Comparison of ENCODE assay signal across 8 mouse cellular contexts in the genomic region with DNA sequence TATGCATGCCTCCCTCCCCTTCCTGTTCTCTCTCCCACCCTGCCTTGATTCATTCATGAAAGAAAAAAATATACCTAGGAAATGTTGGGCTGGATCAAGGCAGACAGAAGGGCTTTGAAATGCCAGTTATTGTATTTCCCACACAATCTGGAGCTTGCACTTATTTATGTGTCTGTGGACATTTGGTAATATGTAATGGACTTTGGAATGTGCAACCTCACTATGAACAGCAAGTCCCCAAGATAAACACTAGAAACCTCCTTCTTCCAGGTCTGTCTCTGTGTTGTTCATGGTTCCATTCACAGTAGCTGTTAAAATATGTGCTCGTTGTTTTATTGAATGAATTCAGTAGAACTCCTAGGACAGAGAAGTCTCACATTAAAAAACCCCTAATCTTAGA.
"Had no signal": no experiment of that assay in that cellular context is flagged by ENCODE, and none has a peak within 500 bp of the region (broad histone marks: within the 10 kb centered on the region; RNA-seq: fewer than 3 reads in every experiment).

No protein-coding gene starts in this region.

- H3K27ac ChIP-seq: liver, embryonic 15.5 days; lung, embryonic 15.5 days; macrophage; neural tube, embryonic 12.5 days; stomach, embryonic 15.5 days; stomach, postnatal 0 days had no signal

- H3K27me3 ChIP-seq: liver, embryonic 15.5 days; lung, embryonic 15.5 days; megakaryocyte, embryonic 14.5 days; midbrain, embryonic 12.5 days; neural tube, embryonic 12.5 days; stomach, embryonic 15.5 days had no signal

- H3K4me2 ChIP-seq: liver, embryonic 15.5 days; lung, embryonic 15.5 days; midbrain, embryonic 12.5 days; neural tube, embryonic 12.5 days; stomach, embryonic 15.5 days had no signal

- H3K36me3 ChIP-seq: liver, embryonic 15.5 days; lung, embryonic 15.5 days; midbrain, embryonic 12.5 days; neural tube, embryonic 12.5 days; stomach, embryonic 15.5 days had no signal

- H3K4me3 ChIP-seq: liver, embryonic 15.5 days; lung, embryonic 15.5 days; midbrain, embryonic 12.5 days; neural tube, embryonic 12.5 days; stomach, embryonic 15.5 days had no signal

- H3K9me3 ChIP-seq: liver, embryonic 15.5 days; lung, embryonic 15.5 days; midbrain, embryonic 12.5 days; neural tube, embryonic 12.5 days; stomach, embryonic 15.5 days had no signal

- H3K9ac ChIP-seq: liver, embryonic 15.5 days; lung, embryonic 15.5 days; midbrain, embryonic 12.5 days; neural tube, embryonic 12.5 days; stomach, embryonic 15.5 days had no signal
